Mouse (Mus musculus) small intestine, adult 2 months (tissue): Measurements from ENCODE around the gene Acan. TPM values are rescaled to one million over a fixed set of nuclear protein-coding genes. Genes with fewer than 3 reads are reported as not detected.

Experiments
- H3K27ac ChIP-seq: fragments of 200-500 bp; 2 replicates; pipeline ENCODE4 v1.5.1; 2012; ENCODE audit warnings: low read depth, low read length, control low read depth, inconsistent platforms; ENCODE audit not compliant: insufficient read depth
- H3K27me3 ChIP-seq: fragments of 200-500 bp; 2 replicates; pipeline ENCODE4 v1.6.1; 2012; ENCODE audit warnings: mild to moderate bottlenecking, moderate library complexity, low read length, inconsistent platforms; ENCODE audit not compliant: control insufficient read depth, insufficient read depth
- H3K36me3 ChIP-seq: fragments of 200-500 bp; 2 replicates; pipeline ENCODE4 v1.6.1; 2012; ENCODE audit warnings: mild to moderate bottlenecking, low read length, control low read depth, inconsistent platforms; ENCODE audit not compliant: control insufficient read depth, insufficient read depth
- H3K4me1 ChIP-seq: fragments of 200-500 bp; 2 replicates; pipeline ENCODE4 v1.6.1; 2012; ENCODE audit warnings: low read length, inconsistent platforms, mixed read lengths; ENCODE audit not compliant: control insufficient read depth, insufficient read depth, insufficient read length
- H3K4me3 ChIP-seq: fragments of 200-500 bp; 2 replicates; pipeline ENCODE4 v1.5.1; 2012; ENCODE audit warnings: low read depth, mild to moderate bottlenecking, control low read depth, inconsistent platforms, low read length, moderate library complexity
- CTCF ChIP-seq: fragments of 200-500 bp; IDR thresholded peaks from 2 replicates; pipeline ENCODE4 v1.5.1; 2012; ENCODE audit warnings: low read depth, mild to moderate bottlenecking, control low read depth, inconsistent platforms, low read length, moderate library complexity, mixed read lengths; ENCODE audit not compliant: insufficient replicate concordance, insufficient read length; ENCODE audit errors: extremely low read depth
- POLR2A ChIP-seq: fragments of 200-500 bp; IDR thresholded peaks from 2 replicates; pipeline ENCODE4 v1.6.1; 2012; ENCODE audit warnings: low read depth, mild to moderate bottlenecking, control low read depth, inconsistent platforms, low read length, moderate library complexity
- WGBS: fragments of 180-500 bp; shearing (Covaris S2); methylation state at CpG from one replicate; pipeline ENCODE4 v1.1.7; 2018; 5-methylcytosine and 5-hydroxymethylcytosine counted together
- polyA plus RNA-seq: library from polyadenylated mRNA; depleted of rRNA; stranded (reverse); fragments of >200 nt; gene quantifications from 2 replicates; pipeline ENCODE4 v1.2.3, GENCODE M21; 2012

The Acan gene
- polyA plus RNA-seq, 1 experiment, result not detected

DNA sequence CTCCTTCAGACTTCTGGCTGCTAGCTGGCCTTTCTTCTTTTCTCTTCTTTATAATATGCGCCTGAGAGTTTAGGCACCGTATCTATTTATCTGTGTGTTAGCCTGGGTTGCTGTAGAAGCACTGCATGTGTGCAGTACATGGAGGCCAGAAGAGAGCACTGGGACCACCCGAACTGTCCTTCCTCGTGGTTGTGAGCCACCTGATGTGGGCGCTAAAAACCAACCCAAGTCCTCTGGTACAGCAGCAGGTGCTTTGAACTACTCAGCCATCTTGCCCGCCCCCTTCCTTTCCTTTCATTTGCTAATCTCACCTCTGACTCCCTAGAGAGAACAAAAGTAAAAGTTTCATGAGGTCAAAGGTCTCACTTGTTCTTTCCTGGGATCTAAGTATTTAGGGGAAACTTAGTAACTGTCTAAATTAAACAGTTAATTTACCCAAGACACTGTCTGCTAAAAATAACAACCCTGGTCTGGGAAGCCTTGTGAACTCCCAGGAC is 86.1 kb downstream of the Acan start:
- no peaks in the 10 kb centered on the region; the same call in 1 of the 2 replicates for H3K36me3 ChIP-seq
- 57% methylated on average over 6 of the region's 6 CpGs for WGBS
- H3K4me1 ChIP-seq, result peaks cover 5% of the 10 kb centered on the region; the same call in 1 of the 2 replicates
- TF ChIP-seq POLR2A (no peak), CTCF (no peak)
- no peaks in the 10 kb centered on the region for H3K27me3 ChIP-seq
- no peak overlapping the region for H3K4me3 ChIP-seq
- no peak overlapping the region for H3K27ac ChIP-seq

- TF ChIP-seq POLR2A (no peak), CTCF (no peak)
- H3K36me3 ChIP-seq, result no peaks in the 10 kb centered on the region; the same call in 1 of the 2 replicates
- H3K4me1 ChIP-seq, result peaks cover 9% of the 10 kb centered on the region; the same call in 1 of the 2 replicates
- no peaks in the 10 kb centered on the region for H3K27me3 ChIP-seq
- WGBS, result 53% methylated on average over 4 of the region's 4 CpGs
- no peak overlapping the region for H3K4me3 ChIP-seq
- no peak overlapping the region for H3K27ac ChIP-seq
These were observed 86.8 kb downstream of the Acan start for GRCm38 (mm10) chr7:79139891-79140591.

DNA sequence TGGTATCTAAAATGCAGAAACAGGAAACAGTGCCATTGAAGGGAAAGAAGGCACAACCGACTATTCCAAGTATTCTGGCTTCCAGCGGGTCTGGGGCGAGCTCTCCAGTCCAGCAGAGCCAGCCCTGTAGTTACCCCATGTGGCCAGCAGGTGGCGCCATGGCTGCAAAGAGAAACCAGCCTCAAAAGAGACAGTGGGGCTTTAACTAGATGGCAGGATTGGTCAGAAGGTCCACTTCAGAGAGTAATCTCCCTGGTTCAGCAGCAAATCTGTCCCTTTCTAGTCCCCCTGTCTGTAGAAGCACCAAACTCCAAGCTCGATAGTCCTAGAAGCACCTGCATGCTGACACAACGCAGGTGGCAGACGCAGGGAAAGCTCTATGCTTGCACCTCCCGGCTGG is 87.6 kb downstream of the Acan start:
- 44% methylated on average over 8 of the region's 8 CpGs for WGBS

DNA sequence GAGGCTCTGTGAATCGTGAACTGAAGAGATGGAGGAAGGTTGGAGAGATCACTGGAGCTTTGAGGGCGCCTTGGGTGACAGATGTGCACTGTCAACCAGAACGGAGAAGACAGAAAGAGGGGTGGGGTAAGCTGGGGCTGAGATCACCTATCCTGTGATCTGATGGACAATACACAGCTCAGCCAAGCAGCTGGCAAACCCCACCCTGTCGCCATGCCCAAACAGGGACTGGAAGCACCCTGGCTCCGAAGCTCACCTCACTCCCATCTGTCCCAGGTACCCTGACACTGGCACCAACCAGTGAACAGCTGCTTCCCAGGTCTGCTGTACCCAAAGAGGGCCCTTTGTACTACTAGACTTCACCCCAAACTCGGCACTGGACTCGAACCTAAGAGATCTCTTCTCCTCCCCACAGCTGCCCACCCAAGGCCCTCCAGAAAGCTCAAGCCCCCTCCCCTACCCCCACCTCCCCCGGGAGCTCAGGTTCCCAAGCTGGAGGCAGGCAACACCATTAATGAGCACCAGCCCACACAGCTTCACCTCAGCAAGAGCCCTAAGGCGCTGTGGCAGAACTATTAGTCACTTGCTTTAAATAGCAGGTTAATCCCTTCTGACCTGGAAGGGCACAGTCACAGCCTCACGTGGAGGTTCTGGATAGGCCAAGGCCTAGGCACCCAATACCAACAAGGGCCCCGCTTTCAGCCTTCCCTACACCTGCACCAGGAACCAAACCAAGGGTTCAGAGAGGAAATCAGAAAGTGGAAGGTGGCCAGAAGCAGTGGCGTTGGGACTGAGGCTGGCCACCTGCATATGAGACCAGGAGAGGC is 93.9 kb downstream of the Acan start:
- peak overlapping the region; percentile 73; the same call in 1 of the 2 replicates for H3K4me3 ChIP-seq
- H3K36me3 ChIP-seq, result no peaks in the 10 kb centered on the region
- H3K27me3 ChIP-seq, result no peaks in the 10 kb centered on the region
- H3K27ac ChIP-seq, result no peak overlapping the region
- TF ChIP-seq CTCF (no peak), POLR2A (no peak)
- 34% methylated on average over 12 of the region's 12 CpGs for WGBS
- peaks cover 20% of the 10 kb centered on the region for H3K4me1 ChIP-seq

More for the DNA sequence above, 87.6 kb downstream of the Acan start:
- Histone ChIP-seq H3K4me3 (no peak overlapping the region), H3K4me1 (peaks cover 9% of the 10 kb centered on the region; the same call in 1 of the 2 replicates), H3K27ac (no peak overlapping the region), H3K27me3 (no peaks in the 10 kb centered on the region), H3K36me3 (no peaks in the 10 kb centered on the region; the same call in 1 of the 2 replicates)
- TF ChIP-seq CTCF (peak; percentile 95), POLR2A (no peak)

GRCm38 (mm10) chr7:79147931-79148653 is 94.8 kb downstream of the Acan start:
- H3K36me3 ChIP-seq, result no peaks in the 10 kb centered on the region
- H3K27me3 ChIP-seq, result no peaks in the 10 kb centered on the region
- peak overlapping the region; percentile 73 for H3K4me3 ChIP-seq
- H3K4me1 ChIP-seq, result peaks cover 20% of the 10 kb centered on the region
- no peak overlapping the region for H3K27ac ChIP-seq
- whole genome bisulfite sequencing, result 3% methylated on average over 20 of the region's 20 CpGs
- TF ChIP-seq CTCF (no peak), POLR2A (no peak)

DNA sequence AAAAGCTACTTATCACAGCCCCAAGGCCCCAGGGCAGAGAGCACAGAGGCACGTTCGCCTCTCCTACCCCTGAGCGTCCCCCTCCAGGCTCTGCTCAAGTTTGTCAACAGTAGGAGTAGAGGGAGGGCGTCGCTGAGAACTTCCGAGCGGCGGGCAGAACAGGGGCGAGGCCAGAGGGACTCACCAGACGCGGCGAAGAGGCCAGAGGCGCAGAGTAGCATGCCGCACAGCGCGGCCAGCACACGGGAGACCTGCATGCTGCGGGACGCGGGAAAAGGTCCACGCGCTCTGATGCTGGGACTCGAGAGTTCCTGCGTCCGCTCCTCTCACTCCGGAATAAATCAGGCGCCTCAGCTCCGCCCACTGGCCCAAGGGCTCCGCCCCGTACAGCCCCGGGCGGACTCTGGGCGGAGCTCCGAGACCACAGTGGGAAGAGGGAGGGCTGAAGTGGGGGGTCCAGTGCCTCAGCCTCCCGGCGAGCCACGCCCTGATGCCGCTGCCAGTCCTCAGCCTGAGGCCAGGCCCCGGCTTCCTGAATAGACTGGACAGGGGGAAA is 95.5 kb downstream of the Acan start, which contains the start of gene Mfge8:
TSS of gene Mfge8 (minus strand) at position 350 of the 556 bp plus-strand sequence.
- TF ChIP-seq CTCF (no peak), POLR2A (peak; percentile 67)
- Histone ChIP-seq H3K4me1 (peaks cover 20% of the 10 kb centered on the region), H3K27ac (peak within 1 kb of the TSS; percentile 19), H3K4me3 (peak within 1 kb of the TSS; percentile 73), H3K36me3 (no peaks in the 10 kb centered on the region), H3K27me3 (no peaks in the 10 kb centered on the region)
- WGBS, result 0% methylated on average over 39 of the region's 39 CpGs
